Mouse (Mus musculus) erythroblast, embryonic 14.5 days (primary cell): ENCODE results near the gene Rpl27.

Experiments used
- GATA1 ChIP-seq: IDR thresholded peaks from 2 replicates; pipeline ENCODE4 v1.6.1; 2012; ENCODE audit warnings: low read length, inconsistent platforms, mixed read lengths
- TAL1 ChIP-seq: IDR thresholded peaks from 3 replicates; pipeline ENCODE4 v1.6.1; 2012; ENCODE audit warnings: low read length, inconsistent platforms, mixed read lengths

DNA sequence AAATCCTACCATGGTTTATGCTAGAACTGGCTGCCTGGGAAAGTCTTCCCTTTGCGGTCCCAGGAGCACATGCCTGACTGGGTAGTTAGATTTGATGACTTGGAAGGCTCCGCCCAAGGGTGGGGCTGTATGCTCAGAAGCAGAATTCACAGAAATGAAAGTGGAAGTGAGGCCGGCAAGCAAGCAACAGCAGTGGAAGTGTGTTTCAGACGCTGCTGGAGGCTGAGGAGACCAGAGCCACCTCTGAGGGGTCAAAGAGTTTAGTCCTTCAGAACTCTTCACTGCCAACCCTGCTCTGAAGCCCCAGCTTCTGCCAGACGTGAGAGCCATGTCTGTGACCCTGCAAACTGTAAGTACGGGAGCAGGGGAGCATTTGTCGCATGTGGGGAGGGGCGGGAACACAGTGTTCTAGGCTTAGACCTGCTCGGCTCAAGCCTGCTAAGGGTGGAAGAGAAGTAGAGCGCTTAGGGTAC, 6.2 kb downstream of the Rpl27 start, which contains the start of gene Ifi35:
- TF ChIP-seq TAL1 (no peak), GATA1 (no peak)
